Mouse (Mus musculus) embryo, embryonic 10 days (tissue): ENCODE measurements around the gene Tspan31.
A peak's percentile ranks its signal among the peaks of the same experiment; 100 is the strongest.
"Not testable (repeated sequence)": the region's sequence is repeated elsewhere in the genome, so short reads cannot be mapped to it uniquely, and the experiment has no call there.

Experiments
- DNase-seq: peaks from one replicate; pipeline ENCODE4 v3.0.0-alpha.2; 2015; ENCODE audit warnings: low spot score

Gene Tspan31

GRCm38 (mm10) chr10:127063913-127064870 is 5.9 kb downstream of the Tspan31 start:
- peak; percentile 35 for DNase-seq

- peak; percentile 98 for DNase-seq
Observed at GRCm38 (mm10) chr10:127063239-127063872, 6.7 kb downstream of the Tspan31 start, which contains the start of gene Cdk4. TSS of gene Cdk4 (plus strand) at chr10:127063534.

GRCm38 (mm10) chr10:127062503-127062902 is 7.6 kb downstream of the Tspan31 start:
- DNase-seq = no peak

DNA sequence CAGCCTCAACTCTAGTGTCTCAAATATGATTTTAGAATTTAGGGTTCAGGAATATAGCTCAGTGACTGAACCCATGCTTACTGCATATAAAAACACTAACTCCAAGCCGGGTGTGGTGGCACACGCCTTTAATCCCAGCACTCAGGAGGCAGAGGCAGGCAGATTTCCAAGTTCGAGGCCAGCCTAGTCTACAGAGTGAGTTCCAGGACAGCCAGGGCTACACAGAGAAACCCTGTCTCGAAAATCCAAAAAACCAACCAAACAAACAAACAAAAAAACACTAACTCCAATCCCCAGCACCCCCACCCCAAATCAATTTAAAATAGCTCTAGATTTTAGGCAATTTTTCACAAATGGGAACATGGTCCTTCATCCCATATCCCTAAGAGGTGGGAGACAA is 8.0 kb downstream of the Tspan31 start:
- not testable (repeated sequence) for DNase-seq

- no peak for DNase-seq
Observed at GRCm38 (mm10) chr10:127061513-127061912, 8.6 kb downstream of the Tspan31 start.

DNA sequence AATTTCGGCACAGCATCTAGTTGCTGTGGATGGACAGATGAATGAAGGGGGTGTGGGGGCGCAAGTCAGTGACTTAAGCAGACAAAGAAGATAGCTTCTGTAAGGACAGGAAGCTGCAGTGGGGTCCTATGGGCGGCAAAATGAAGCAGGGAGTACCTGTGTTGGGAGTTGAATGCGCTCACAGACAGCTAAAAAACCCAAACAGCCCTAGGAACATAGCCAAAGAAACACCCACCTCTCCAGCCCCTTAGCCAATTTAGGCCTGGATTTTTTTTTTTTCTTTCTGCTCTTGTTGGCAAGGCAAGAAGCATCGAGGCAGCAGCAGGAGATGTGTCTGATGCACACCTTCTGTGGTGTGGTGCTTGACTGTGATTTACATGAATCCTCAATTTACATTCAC is 9.0 kb downstream of the Tspan31 start:
- DNase-seq = no peak

DNA sequence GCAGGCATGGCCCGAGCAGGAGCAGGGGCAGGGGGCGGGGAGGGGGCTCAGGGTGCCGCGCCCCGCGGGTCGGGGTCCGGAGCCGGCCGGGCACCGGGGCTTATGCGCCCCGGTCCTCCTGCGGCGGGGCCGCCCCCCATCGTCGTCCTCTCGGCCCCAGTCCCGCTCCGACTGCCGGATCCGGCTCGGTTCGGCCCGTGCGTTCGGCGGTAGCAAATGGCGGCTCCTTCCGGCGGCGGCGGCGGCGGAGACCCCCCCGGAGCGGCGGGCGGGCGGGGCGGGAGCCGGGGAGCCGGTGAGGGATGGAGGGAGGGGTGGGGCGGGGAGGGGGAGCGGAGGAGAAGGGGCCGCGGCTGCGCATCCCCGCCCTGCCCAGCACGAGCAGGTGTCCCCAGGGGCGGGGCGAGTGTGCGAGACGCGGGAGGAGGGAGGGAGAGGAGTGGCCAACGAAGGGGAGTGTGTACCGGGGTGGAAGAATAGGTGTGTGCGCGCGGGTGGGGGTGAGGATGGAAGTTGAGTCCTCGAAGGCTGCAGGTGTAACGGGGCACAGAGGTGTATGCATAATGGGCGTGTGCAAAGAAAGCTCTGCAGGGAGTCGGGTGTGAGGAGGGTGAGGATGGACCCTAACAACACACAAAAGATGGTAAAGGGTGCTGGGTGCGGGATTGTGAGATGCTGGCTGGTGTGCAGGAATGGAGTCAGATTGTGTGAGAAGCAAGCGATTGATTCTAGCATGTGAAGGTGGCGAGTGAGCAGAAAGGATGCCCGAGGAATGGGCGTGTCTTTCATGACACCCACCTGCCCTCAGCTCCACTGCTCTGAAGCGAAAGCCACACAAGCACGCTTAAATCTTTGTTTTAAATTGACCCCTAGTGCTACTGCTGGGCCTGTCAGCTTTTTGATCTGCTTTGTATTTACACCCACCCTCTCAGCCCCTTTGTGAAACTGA is 9.8 kb downstream of the Tspan31 start, which contains the start of gene March9:
TSS of gene March9 (minus strand) at position 217 of the 949 bp plus-strand sequence.
- DNase-seq = peak; percentile 83

DNA sequence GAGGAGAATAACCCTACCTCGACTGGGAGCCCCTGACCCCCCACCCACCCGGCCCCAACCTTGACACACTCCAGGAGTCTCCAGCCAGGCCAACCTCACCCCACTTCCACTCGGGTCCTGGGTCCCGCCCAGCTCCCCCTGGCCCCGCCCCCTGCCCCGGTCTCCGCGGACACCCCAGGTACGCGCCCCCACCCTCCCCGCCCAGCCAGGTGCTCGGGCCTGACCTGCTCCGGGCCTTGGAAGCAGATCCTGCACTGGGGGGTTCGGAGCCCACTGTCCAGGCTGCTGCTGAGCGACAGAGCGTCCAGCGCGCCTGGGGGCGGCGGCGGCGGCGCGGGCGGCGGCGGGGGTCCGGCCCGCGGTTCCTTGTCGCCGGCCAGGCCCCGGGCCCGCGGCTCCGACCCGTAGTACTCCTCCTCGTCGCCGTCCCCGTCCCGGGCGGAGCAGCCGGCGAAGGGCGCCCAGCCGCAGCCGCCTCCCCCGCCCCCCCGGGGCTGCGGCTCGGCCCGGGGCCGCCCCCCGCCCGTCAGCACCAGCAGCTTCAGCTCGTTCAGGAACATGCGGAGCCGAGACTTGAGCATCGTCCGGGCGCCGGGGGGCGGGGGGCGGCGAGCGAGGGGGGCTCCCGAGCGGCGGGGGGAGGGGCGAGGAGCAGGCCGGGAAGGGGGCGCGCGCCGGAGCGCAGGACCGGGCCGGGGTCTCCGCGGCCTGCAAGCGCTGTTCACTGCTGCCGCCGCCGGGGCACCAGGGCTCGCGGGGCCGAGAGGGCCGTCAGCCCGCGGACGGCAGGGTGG is 10.7 kb downstream of the Tspan31 start:
- DNase-seq = no peak

DNA sequence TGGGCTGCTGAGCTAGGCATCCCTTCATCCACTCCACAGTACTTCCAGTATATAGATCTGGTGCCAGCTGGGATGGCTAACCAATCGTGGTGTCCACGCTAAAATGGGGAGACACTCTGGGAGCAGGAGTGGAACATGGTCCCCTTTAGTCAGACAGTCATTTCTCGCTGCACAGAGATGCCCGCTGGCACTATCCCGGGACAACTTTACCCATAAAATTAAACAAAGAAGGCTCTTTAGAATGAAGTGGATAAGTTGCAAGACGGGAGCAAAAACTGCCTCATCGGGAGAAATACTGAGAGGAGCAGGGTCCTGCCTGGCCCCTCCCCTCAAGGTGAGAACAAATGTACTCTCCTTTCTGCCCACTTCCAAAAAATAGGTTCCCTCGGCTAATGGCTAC is 11.4 kb downstream of the Tspan31 start:
- DNase-seq = no peak

- DNase-seq = peak; percentile 93
Observed at GRCm38 (mm10) chr10:127058161-127058560, 11.9 kb downstream of the Tspan31 start.

DNA sequence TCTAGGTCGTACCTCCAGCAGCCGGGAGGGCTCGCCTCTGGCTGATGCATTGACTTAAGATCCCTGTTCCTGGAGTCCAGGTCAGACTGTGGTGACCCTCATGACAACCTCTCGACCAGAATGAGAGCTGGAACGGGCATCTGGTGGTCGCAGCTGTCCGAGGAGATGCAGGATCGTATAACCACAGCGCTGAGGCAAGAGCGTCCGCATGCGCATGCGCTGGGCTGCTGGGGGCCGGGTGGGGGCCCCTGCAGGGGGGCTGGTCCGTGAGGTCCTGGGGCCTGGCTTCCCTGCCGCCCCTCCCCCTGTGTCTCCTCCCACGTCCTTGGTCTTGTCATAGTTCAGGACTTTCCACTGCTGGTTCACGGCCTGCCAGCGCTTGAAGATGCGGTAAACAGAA is 13.6 kb downstream of the Tspan31 start:
- DNase-seq = no peak

DNA sequence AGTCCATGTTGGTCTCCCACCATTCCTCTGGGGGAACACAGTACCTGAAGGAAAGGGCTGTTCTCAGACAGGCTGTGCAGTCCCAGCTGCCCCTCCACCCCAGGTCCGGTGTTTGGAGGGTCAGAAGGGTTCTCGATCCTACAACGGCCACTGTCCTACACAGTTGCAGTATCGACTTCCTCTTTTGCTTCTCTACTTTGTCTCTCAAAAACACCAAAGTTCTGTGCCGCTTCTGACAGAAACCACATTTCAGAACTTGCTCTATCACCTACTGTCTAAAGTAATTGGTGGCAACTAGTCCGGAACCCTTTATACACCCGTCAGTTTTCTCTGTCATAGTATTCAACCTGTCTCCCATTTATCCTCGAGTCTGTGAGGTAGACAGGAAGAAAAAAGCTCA is 14.7 kb downstream of the Tspan31 start:
- DNase-seq = no peak

GRCm38 (mm10) chr10:127054646-127055045 is 15.4 kb downstream of the Tspan31 start:
- DNase-seq = peak; percentile 57

DNA sequence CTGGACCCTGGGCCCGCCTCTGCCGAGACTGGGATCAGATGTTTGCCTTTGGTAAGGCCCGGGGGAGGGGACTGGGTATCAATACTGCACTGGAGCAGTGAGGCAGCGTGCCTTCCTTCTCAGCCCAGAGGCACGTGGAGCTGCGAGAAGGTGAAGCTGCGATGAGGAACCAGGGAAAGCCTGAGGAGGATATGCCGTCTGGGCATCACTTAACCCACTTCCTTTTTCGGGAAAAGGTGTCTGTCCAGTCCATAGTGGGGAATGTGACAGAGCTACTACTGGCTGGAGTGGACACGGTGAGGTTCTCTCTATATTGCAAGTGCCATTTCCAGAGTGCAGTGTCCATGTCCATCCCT is 20.0 kb downstream of the Tspan31 start:
- DNase-seq = no peak

DNA sequence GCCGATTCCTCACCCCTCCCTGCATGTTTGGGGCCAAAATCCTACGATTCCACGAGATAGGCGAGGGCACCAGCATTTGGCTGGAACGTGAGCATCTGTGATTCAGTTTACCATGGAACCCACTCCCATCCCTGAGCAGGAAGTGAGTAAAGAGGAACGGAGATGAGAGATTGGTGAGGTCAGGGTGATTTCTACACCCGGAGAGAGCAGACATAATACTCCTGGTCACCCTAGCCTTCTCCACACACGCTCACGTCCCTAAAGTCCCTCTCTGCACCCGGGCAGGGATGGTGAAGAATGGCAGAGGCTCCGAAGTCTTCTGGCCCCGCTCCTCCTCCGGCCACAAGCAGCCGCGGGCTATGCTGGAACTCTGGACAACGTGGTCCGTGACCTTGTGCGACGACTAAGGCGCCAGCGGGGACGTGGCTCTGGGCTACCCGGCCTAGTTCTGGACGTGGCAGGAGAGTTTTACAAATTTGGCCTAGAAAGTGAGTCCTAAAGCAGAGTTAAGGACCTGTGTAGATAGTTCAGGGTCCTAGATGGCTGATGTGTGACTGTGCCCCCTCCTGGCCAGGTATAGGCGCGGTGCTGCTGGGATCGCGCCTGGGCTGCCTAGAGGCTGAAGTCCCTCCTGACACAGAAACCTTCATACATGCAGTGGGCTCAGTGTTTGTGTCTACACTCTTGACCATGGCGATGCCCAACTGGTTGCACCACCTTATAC is 20.5 kb downstream of the Tspan31 start:
- DNase-seq = no peak

DNA sequence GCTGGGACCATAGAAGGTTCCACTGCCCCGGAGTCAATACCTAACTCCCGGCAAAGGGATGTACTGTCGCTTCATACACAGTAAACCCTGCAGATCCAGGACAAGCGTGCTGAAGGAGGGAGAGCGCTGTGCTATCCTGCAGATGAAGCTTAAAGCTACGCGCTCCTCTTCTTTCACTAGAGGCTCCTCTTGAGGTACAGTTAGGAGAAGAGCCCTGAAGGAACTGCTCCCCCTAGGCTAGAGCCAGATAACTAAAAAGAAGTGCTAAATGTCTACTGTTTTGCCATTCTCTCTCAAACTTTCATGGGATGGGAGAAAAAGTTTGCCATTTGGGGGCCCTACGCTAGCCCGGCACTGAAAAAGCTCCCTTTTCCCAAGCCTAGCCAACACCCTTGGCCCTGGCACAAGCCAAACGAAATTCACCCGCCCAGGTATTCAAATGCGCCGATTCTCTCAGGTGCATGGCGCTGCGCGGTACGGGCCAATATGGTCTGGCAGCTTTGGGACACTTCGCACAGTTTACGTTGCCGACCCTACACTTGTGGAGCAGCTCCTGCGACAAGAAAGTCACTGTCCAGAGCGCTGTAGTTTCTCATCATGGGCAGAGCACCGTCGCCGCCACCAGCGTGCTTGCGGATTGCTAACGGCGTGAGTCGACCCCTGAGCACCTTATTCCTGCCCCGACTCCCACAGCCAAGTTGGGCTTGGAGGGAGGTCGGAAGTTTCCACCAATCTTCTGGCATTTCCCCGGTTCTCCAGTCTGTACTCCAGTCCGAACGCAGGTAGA is 21.3 kb downstream of the Tspan31 start:
- no peak for DNase-seq

DNA sequence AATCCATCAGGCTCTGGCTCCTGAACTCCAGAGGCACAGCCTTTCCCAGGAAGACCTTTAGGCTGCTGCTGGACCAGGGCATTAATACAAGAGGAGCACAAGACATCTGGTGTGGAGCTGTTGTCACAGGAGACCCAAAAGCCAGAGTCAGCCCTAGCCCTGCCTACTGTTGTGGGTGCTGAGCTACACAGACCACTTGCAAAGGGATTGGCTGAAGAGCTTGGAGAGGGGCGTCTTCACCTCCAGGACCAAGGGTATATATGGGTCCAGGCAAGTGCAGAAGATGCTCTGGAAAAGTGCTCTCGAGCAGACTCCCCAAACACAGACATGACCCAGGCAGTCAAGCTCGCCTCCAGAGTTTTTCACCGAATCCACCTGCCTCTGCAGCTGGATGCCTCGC is 22.1 kb downstream of the Tspan31 start, which contains the start of gene Cyp27b1:
TSS of gene Cyp27b1 (plus strand) at position 297 of the 400 bp plus-strand sequence.
- DNase-seq = no peak

GRCm38 (mm10) chr10:127043187-127043586 is 26.9 kb downstream of the Tspan31 start:
- DNase-seq = no peak

GRCm38 (mm10) chr10:127042468-127043115 is 27.5 kb downstream of the Tspan31 start:
- DNase-seq = no peak
